Mouse (Mus musculus) embryonic fibroblast, embryonic 13.5 days (primary cell): ENCODE measurements around the gene Ide.

Experiments used
- CTCF ChIP-seq: IDR thresholded peaks from 2 replicates; pipeline ENCODE4 v1.5.1; 2011; ENCODE audit warnings: mild to moderate bottlenecking, control low read depth, low read length, moderate library complexity, borderline replicate concordance; ENCODE audit not compliant: insufficient read depth
- POLR2A ChIP-seq: IDR thresholded peaks from 2 replicates; pipeline ENCODE4 v1.6.1; 2011; ENCODE audit warnings: low read depth, mild to moderate bottlenecking, control low read depth, low read length, moderate library complexity

GRCm38 (mm10) chr19:37252104-37252503, 85.5 kb downstream of the Ide start:
- TF ChIP-seq POLR2A (no peak), CTCF (no peak)
